Mouse (Mus musculus) C2C12 (cell line): ENCODE data around the gene Tbc1d8. TPM values are rescaled to one million over a fixed set of nuclear protein-coding genes. Genes with fewer than 3 reads are reported as not detected.

Source experiments
- H3K27me3 ChIP-seq: one replicate; pipeline ENCODE4 v1.6.1; 2011; ENCODE audit not compliant: control insufficient read depth, insufficient read depth, insufficient read length
- H3K36me3 ChIP-seq: one replicate; pipeline ENCODE4 v1.6.1; 2011; ENCODE audit not compliant: control insufficient read depth, insufficient read depth
- H3K4me3 ChIP-seq: one replicate; pipeline ENCODE4 v1.5.1; 2011; ENCODE audit warnings: mild to moderate bottlenecking, control low read depth; ENCODE audit not compliant: poor library complexity, insufficient read depth, severe bottlenecking
- H3K79me2 ChIP-seq: one replicate; pipeline ENCODE4 v1.6.1; 2011; ENCODE audit not compliant: control insufficient read depth, insufficient read depth
- H3K79me3 ChIP-seq: one replicate; pipeline ENCODE4 v1.6.1; 2011; ENCODE audit warnings: low read depth, control low read depth
- H3ac ChIP-seq: one replicate; pipeline ENCODE3; 2011; ENCODE audit warnings: low read depth; ENCODE audit not compliant: control insufficient read depth, insufficient read length
- CEBPB ChIP-seq: IDR thresholded peaks from one replicate; pipeline ENCODE4 v1.6.1; 2011; ENCODE audit warnings: low read depth, mild to moderate bottlenecking, control low read depth, moderate library complexity
- CTCF ChIP-seq: IDR thresholded peaks from one replicate; pipeline ENCODE4 v1.5.1; 2011; ENCODE audit not compliant: control insufficient read depth, insufficient read depth, insufficient read length
- FOSL1 ChIP-seq: IDR thresholded peaks from one replicate; pipeline ENCODE4 v1.8.0; 2011; ENCODE audit warnings: mild to moderate bottlenecking, low read length; ENCODE audit not compliant: poor library complexity, insufficient read depth, severe bottlenecking
- MAX ChIP-seq: IDR thresholded peaks from one replicate; pipeline ENCODE4 v1.6.1; 2011; ENCODE audit warnings: mild to moderate bottlenecking, control low read depth
- MYOD1 ChIP-seq: IDR thresholded peaks from one replicate; pipeline ENCODE4 v1.6.1; 2011; ENCODE audit warnings: low read depth; ENCODE audit not compliant: control insufficient read depth, insufficient read length
- MYOG ChIP-seq: IDR thresholded peaks from one replicate; pipeline ENCODE4 v1.6.1; 2011; ENCODE audit not compliant: control insufficient read depth, insufficient read length; ENCODE audit errors: extremely low read depth
- USF1 ChIP-seq: IDR thresholded peaks from one replicate; pipeline ENCODE4 v1.6.1; 2011; ENCODE audit warnings: low read depth, mild to moderate bottlenecking, control low read depth, moderate library complexity
- polyA plus RNA-seq: library from polyadenylated mRNA; unstranded; fragments of >200 nt; fragmentation: generic; extraction: Trizol; gene quantifications from one replicate; pipeline ENCODE4 v1.2.1, GENCODE M21; 2012; ENCODE audit warnings: missing spikeins

Gene Tbc1d8
- polyA plus RNA-seq, 1 experiment, result 0.43 TPM

DNA sequence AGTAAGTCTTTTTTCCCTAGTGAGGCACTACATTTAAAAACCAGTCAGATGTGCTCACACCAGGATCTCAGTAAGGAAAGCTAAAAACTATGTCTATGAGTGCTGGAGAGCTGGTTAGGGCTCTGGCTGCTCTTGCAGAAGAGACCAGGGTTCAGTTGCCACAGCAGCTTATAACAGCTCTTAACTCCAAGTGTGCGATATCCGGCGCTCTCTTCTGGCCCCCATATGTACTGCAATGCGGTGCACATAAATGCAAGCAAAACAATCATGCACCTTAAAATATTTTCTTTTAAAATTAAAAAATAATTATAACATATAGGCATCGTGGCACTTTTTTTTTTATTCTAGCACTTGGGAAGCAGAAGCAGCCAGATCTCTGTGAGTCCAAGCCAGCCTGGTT is 49.5 kb downstream of the Tbc1d8 start:
- Histone ChIP-seq H3ac (no peak overlapping the region), H3K79me2 (no peaks in the 10 kb centered on the region), H3K36me3 (no peaks in the 10 kb centered on the region), H3K79me3 (no peaks in the 10 kb centered on the region), H3K27me3 (peaks cover 8% of the 10 kb centered on the region), H3K4me3 (no peak overlapping the region)
- TF ChIP-seq FOSL1 (no peak), MAX (no peak), CEBPB (no peak), CTCF (no peak), USF1 (no peak), MYOD1 (no peak), MYOG (no peak)

- Histone ChIP-seq H3K4me3 (no peak overlapping the region), H3K27me3 (peaks cover 7% of the 10 kb centered on the region), H3K36me3 (no peaks in the 10 kb centered on the region), H3K79me2 (no peaks in the 10 kb centered on the region), H3ac (no peak overlapping the region), H3K79me3 (no peaks in the 10 kb centered on the region)
- TF ChIP-seq FOSL1, result no peak
- TF ChIP-seq USF1, result no peak
- TF ChIP-seq CEBPB, result no peak
- no peak for TF ChIP-seq CTCF
- no peak for TF ChIP-seq MAX
- TF ChIP-seq MYOD1, result no peak
Observed at GRCm38 (mm10) chr1:39428280-39428679, 50.3 kb downstream of the Tbc1d8 start.

DNA sequence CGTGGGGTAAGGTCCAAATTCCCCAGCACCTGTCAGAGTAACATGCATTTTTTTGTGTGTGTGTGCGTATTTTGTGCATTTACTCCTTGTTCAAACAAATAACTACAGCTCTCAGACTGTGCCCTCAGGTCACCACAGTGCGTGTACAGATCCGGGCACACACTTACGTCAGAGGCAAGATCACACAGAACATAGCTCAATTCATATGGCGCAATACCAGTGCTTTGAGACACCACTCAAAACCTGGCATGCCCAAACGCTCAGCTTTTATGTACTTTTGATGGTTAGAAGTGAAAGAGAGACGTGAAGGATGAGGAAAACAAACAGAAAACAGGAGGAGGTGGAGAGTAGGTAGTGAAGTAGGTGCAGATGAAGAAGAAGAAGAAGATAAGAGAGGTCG is 53.1 kb downstream of the Tbc1d8 start:
- peaks cover 26% of the 10 kb centered on the region for H3K27me3 ChIP-seq
- H3K4me3 ChIP-seq, result no peak overlapping the region
- TF ChIP-seq CEBPB, result no peak
- no peak for TF ChIP-seq MAX
- no peak for TF ChIP-seq FOSL1
- no peak for TF ChIP-seq CTCF
- no peak for TF ChIP-seq USF1
- no peak for TF ChIP-seq MYOD1
- no peaks in the 10 kb centered on the region for H3K36me3 ChIP-seq
- H3K79me3 ChIP-seq, result no peaks in the 10 kb centered on the region
- no peak overlapping the region for H3ac ChIP-seq
- H3K79me2 ChIP-seq, result no peaks in the 10 kb centered on the region

- H3K4me3 ChIP-seq, result no peak overlapping the region
- no peak for TF ChIP-seq CTCF
- TF ChIP-seq CEBPB, result no peak
- TF ChIP-seq MAX, result no peak
- no peak for TF ChIP-seq MYOD1
- no peak for TF ChIP-seq MYOG
- no peak for TF ChIP-seq FOSL1
- TF ChIP-seq USF1, result no peak
- no peaks in the 10 kb centered on the region for H3K79me2 ChIP-seq
- no peaks in the 10 kb centered on the region for H3K36me3 ChIP-seq
- H3K79me3 ChIP-seq, result no peaks in the 10 kb centered on the region
- H3K27me3 ChIP-seq, result peaks cover 25% of the 10 kb centered on the region
- no peak overlapping the region for H3ac ChIP-seq
Observed at GRCm38 (mm10) chr1:39420987-39421386, 57.6 kb downstream of the Tbc1d8 start.

GRCm38 (mm10) chr1:39418852-39419251 is 59.7 kb downstream of the Tbc1d8 start:
- no peaks in the 10 kb centered on the region for H3K36me3 ChIP-seq
- H3K79me2 ChIP-seq, result no peaks in the 10 kb centered on the region
- peaks cover 21% of the 10 kb centered on the region for H3K27me3 ChIP-seq
- H3K79me3 ChIP-seq, result no peaks in the 10 kb centered on the region
- no peak overlapping the region for H3K4me3 ChIP-seq
- no peak for TF ChIP-seq MYOD1
- TF ChIP-seq CEBPB, result no peak
- no peak for TF ChIP-seq FOSL1
- TF ChIP-seq USF1, result no peak
- no peak for TF ChIP-seq CTCF
- no peak for TF ChIP-seq MYOG
- TF ChIP-seq MAX, result no peak
- no peak overlapping the region for H3ac ChIP-seq

GRCm38 (mm10) chr1:39417817-39418216 is 60.7 kb downstream of the Tbc1d8 start:
- H3ac ChIP-seq, result no peak overlapping the region
- no peaks in the 10 kb centered on the region for H3K79me3 ChIP-seq
- H3K4me3 ChIP-seq, result no peak overlapping the region
- no peak for TF ChIP-seq MYOG
- no peak for TF ChIP-seq FOSL1
- H3K79me2 ChIP-seq, result no peaks in the 10 kb centered on the region
- H3K36me3 ChIP-seq, result no peaks in the 10 kb centered on the region
- peaks cover 15% of the 10 kb centered on the region for H3K27me3 ChIP-seq
